Mouse (Mus musculus) embryonic facial prominence, embryonic 14.5 days (tissue): Measurements from ENCODE around the gene Lrtm2. TPM values are rescaled to one million over a fixed set of nuclear protein-coding genes. Genes with fewer than 3 reads are reported as not detected.
"Not testable (repeated sequence)": the region's sequence is repeated elsewhere in the genome, so short reads cannot be mapped to it uniquely, and the experiment has no call there.

Experiments
- ATAC-seq: fragments of 200-750 bp; cut with Nextera tagmentation; 2 replicates; pipeline ENCODE4 v1.8.0; 2017; ENCODE audit warnings: low read depth, moderate number of reproducible peaks, moderate TSS enrichment
- DNase-seq: peaks from one replicate; pipeline ENCODE4 v3.0.0-alpha.2; 2015; ENCODE audit warnings: low spot score
- H3K27ac ChIP-seq: fragments of 300-500 bp; sonication (generic); replicated peaks from 2 replicates; pipeline ENCODE4 v1.5.1; 2014; ENCODE audit warnings: low read depth, mild to moderate bottlenecking, low read length, moderate library complexity
- H3K27me3 ChIP-seq: fragments of 300-500 bp; sonication (generic); replicated peaks from 2 replicates; pipeline ENCODE4 v1.6.1; 2014; ENCODE audit warnings: low read length; ENCODE audit not compliant: control insufficient read depth, insufficient read depth
- H3K36me3 ChIP-seq: fragments of 300-500 bp; sonication (generic); 2 replicates; pipeline ENCODE4 v1.6.1; 2014; ENCODE audit warnings: low read length, mixed read lengths; ENCODE audit not compliant: control insufficient read depth, insufficient read depth
- H3K4me1 ChIP-seq: fragments of 300-500 bp; sonication (generic); 2 replicates; pipeline ENCODE4 v1.6.1; 2014; ENCODE audit warnings: antibody characterized with exemption, low read length; ENCODE audit not compliant: control insufficient read depth, insufficient read depth
- H3K4me2 ChIP-seq: fragments of 300-500 bp; sonication (generic); 2 replicates; pipeline ENCODE4 v1.6.1; 2014; ENCODE audit warnings: low read depth, mild to moderate bottlenecking, low read length, moderate library complexity, mixed read lengths
- H3K4me3 ChIP-seq: fragments of 300-500 bp; sonication (generic); 2 replicates; pipeline ENCODE4 v1.5.1; 2014; ENCODE audit warnings: low read depth, mild to moderate bottlenecking, low read length
- H3K9ac ChIP-seq: fragments of 300-500 bp; sonication (generic); 2 replicates; pipeline ENCODE4 v1.6.1; 2014; ENCODE audit warnings: low read depth, mild to moderate bottlenecking, low read length, moderate library complexity, mixed read lengths
- H3K9me3 ChIP-seq: fragments of 300-500 bp; sonication (generic); 2 replicates; pipeline ENCODE4 v1.6.1; 2016; ENCODE audit warnings: low read length; ENCODE audit not compliant: control insufficient read depth
- WGBS: fragments of 180-500 bp; shearing (Covaris S2); extraction: QIAGEN DNeasy Blood & Tissue Kit; methylation state at CpG from one replicate; pipeline ENCODE4 v1.1.7; 2014; 5-methylcytosine and 5-hydroxymethylcytosine counted together
- polyA plus RNA-seq: library from polyadenylated mRNA; unstranded; fragments of >200 nt; fragmentation: Nextera tagmentation; extraction: Ambion mirVana; gene quantifications from 2 replicates; pipeline ENCODE4 v1.2.1, GENCODE M21; 2014

The Lrtm2 gene
- 0.18 and 0.29 TPM in 2 replicates for polyA plus RNA-seq

- DNase-seq, result peak; percentile 56
- no peak within 1 kb of the TSS for H3K27ac ChIP-seq
- H3K27me3 ChIP-seq, result peaks cover 55% of the 10 kb centered on the region
- WGBS, result 0% methylated on average over 23 of the region's 31 CpGs
- peak within 1 kb of the TSS; percentile 52 for H3K4me2 ChIP-seq
- ATAC-seq, result no peak
- H3K36me3 ChIP-seq, result no peaks in the 10 kb centered on the region
- peaks cover 3% of the 10 kb centered on the region; the same call in 1 of the 2 replicates for H3K4me1 ChIP-seq
- H3K4me3 ChIP-seq, result peak within 1 kb of the TSS; percentile 37
- H3K9me3 ChIP-seq, result no peaks in the 10 kb centered on the region
- H3K9ac ChIP-seq, result peak within 1 kb of the TSS; percentile 14; the same call in 1 of the 2 replicates
These were observed at the start of gene Lrtm2 for GRCm38 (mm10) chr6:119330506-119330905. Lrtm2 (minus strand) TSS chr6:119330766.

GRCm38 (mm10) chr6:119378631-119379030, 48.1 kb upstream of the Lrtm2 start:
- no peaks in the 10 kb centered on the region for H3K9me3 ChIP-seq
- 77% methylated on average over 1 of the region's 1 CpGs for WGBS

GRCm38 (mm10) chr6:119377613-119378012, 47.0 kb upstream of the Lrtm2 start:
- H3K36me3 ChIP-seq, result no peaks in the 10 kb centered on the region
- no peaks in the 10 kb centered on the region for H3K4me1 ChIP-seq
- no peak overlapping the region for H3K4me3 ChIP-seq
- H3K4me2 ChIP-seq, result no peak overlapping the region
- DNase-seq, result no peak
- WGBS, result 41% methylated on average over 2 of the region's 2 CpGs
- ATAC-seq, result no peak
- no peak overlapping the region for H3K27ac ChIP-seq
- H3K27me3 ChIP-seq, result no peaks in the 10 kb centered on the region
- H3K9ac ChIP-seq, result no peak overlapping the region
- H3K9me3 ChIP-seq, result no peaks in the 10 kb centered on the region

More at GRCm38 (mm10) chr6:119378631-119379030, 48.1 kb upstream of the Lrtm2 start:
- Histone ChIP-seq H3K36me3 (no peaks in the 10 kb centered on the region), H3K9ac (no peak overlapping the region), H3K27ac (no peak overlapping the region), H3K4me1 (no peaks in the 10 kb centered on the region), H3K27me3 (no peaks in the 10 kb centered on the region), H3K4me2 (no peak overlapping the region), H3K4me3 (no peak overlapping the region)
- DNase-seq (no peak), ATAC-seq (no peak)

- H3K9ac ChIP-seq, result no peak overlapping the region
- H3K36me3 ChIP-seq, result no peaks in the 10 kb centered on the region
- H3K4me2 ChIP-seq, result no peak overlapping the region
- DNase-seq (no peak), ATAC-seq (no peak)
- no peaks in the 10 kb centered on the region for H3K27me3 ChIP-seq
- no peaks in the 10 kb centered on the region for H3K9me3 ChIP-seq
- no peak overlapping the region for H3K4me3 ChIP-seq
- H3K4me1 ChIP-seq, result no peaks in the 10 kb centered on the region
- WGBS, result 79% methylated on average over 5 of the region's 5 CpGs
- H3K27ac ChIP-seq, result no peak overlapping the region
These were observed 44.5 kb upstream of the Lrtm2 start for GRCm38 (mm10) chr6:119375035-119375434.

GRCm38 (mm10) chr6:119373000-119373705, 42.6 kb upstream of the Lrtm2 start:
- ATAC-seq, result no peak

GRCm38 (mm10) chr6:119372237-119372636, 41.7 kb upstream of the Lrtm2 start:
- ATAC-seq (no peak), DNase-seq (no peak)
- Histone ChIP-seq H3K9ac (no peak overlapping the region), H3K27ac (no peak overlapping the region), H3K4me1 (no peaks in the 10 kb centered on the region), H3K4me3 (no peak overlapping the region), H3K9me3 (no peaks in the 10 kb centered on the region), H3K27me3 (no peaks in the 10 kb centered on the region), H3K4me2 (no peak overlapping the region), H3K36me3 (0 out of 2 replicates have a peak, but pooled peaks cover 3% of the 10 kb centered on the region)
- 87% methylated on average over 5 of the region's 5 CpGs for WGBS

More at GRCm38 (mm10) chr6:119373000-119373705, 42.6 kb upstream of the Lrtm2 start:
- H3K4me1 ChIP-seq, result no peaks in the 10 kb centered on the region
- H3K36me3 ChIP-seq, result no peaks in the 10 kb centered on the region
- H3K4me3 ChIP-seq, result no peak overlapping the region
- H3K27ac ChIP-seq, result no peak overlapping the region
- no peaks in the 10 kb centered on the region for H3K9me3 ChIP-seq
- H3K9ac ChIP-seq, result no peak overlapping the region
- DNase-seq, result no peak
- no peak overlapping the region for H3K4me2 ChIP-seq
- no peaks in the 10 kb centered on the region for H3K27me3 ChIP-seq

- Histone ChIP-seq H3K4me1 (no peaks in the 10 kb centered on the region), H3K9me3 (no peaks in the 10 kb centered on the region), H3K36me3 (0 out of 2 replicates have a peak, but pooled peaks cover 3% of the 10 kb centered on the region), H3K27ac (no peak overlapping the region), H3K4me2 (no peak overlapping the region), H3K27me3 (no peaks in the 10 kb centered on the region), H3K9ac (no peak overlapping the region), H3K4me3 (no peak overlapping the region)
- no peak for DNase-seq
- no peak for ATAC-seq
These were observed 41.1 kb upstream of the Lrtm2 start for GRCm38 (mm10) chr6:119371624-119372023.

GRCm38 (mm10) chr6:119367382-119367781, 36.8 kb upstream of the Lrtm2 start:
- Histone ChIP-seq H3K27ac (no peak overlapping the region), H3K4me1 (no peaks in the 10 kb centered on the region), H3K4me2 (no peak overlapping the region), H3K4me3 (no peak overlapping the region), H3K9me3 (no peaks in the 10 kb centered on the region), H3K27me3 (no peaks in the 10 kb centered on the region), H3K36me3 (peaks cover 36% of the 10 kb centered on the region), H3K9ac (no peak overlapping the region)
- WGBS, result 85% methylated on average over 2 of the region's 2 CpGs
- no peak for ATAC-seq
- DNase-seq, result no peak

- not testable (repeated sequence) for ATAC-seq, H3K4me3 ChIP-seq, H3K9me3 ChIP-seq, H3K4me1 ChIP-seq, H3K4me2 ChIP-seq, H3K9ac ChIP-seq, H3K27ac ChIP-seq, DNase-seq, H3K27me3 ChIP-seq
- 93% methylated on average over 2 of the region's 4 CpGs for WGBS
- H3K36me3 ChIP-seq, result peaks cover 37% of the 10 kb centered on the region
These were observed 36.2 kb upstream of the Lrtm2 start for GRCm38 (mm10) chr6:119366800-119367199.
